Mouse (Mus musculus) right cerebral cortex, adult 2 months (tissue): ENCODE measurements at regions not wholly inside any gene's neighbourhood (a gene's known extent, or its start where the extent isn't known, plus 50 kb on each side); places are given as distances from the start of the nearest gene placed in this dataset.
A peak's percentile ranks its signal among the peaks of the same experiment; 100 is the strongest.
"Not testable (repeated sequence)": the region's sequence is repeated elsewhere in the genome, so short reads cannot be mapped to it uniquely, and the experiment has no call there.

Source experiments
- DNase-seq, 2 experiments: peaks; one replicate each; pipeline ENCODE4 v3.0.0; 2021 to 2022; ENCODE audit warnings: low spot score in 2 of 2

DNA sequence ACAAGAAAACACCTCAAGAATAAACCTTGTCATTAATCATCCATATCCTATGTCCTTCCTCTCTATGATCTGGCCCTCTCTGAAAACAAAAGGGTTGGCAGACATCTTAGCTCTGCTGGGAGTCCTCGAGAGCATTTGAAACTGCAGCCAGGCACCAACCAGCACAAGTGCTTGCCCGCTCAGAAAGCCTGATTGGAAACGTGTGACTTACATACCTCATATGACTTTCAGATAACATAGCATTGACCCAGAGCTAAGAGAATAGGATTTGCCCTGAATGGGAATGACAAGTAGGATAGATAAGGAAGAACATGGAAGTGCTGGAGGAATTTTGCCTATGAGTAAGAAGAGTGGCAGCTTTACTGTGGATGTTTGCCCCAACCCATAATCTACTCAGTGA is 447.1 kb upstream of the Dab2 start:
- DNase-seq = no peak

DNA sequence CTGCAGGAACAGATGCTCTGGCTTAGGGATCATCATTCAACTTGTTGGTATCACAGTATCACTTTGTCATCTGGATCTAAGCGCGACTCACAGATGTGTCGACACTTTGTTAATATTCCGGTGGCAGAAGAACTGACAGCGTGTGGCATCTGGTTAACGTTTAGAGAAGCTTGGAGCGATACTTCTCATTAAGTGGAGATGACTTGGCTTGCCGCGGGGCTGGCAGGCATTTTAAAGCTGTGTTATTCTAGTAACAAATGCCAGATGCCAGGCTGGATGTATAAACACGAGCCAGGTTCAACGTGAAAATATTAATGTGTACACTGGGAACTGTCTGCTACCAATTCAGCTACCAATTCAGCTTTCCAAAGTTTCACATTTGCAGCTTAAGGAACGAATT is 430.3 kb upstream of the Dab2 start:
- DNase-seq = no peak

DNA sequence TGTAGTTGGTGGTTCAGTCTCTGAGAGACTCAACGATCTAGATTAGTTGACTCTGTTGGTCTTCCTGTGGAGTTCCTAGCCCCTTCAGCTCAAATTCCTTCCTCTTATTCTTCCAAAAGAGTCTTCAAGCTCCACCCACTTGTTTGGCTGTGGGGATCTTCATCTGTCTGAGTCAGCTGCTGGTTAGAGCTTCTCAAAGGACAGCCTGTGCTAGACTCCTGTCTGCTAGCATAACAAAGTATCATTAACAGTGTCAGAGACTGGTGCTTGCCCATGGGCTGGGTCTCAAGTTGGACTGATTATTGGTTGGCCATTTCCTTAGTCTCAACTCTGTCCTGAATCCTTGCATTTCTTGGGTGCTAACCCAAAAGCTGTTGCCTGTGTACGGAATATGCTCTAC is 429.7 kb upstream of the Dab2 start:
- no peak for DNase-seq

GRCm38 (mm10) chr15:5872042-5872441 is 427.5 kb upstream of the Dab2 start:
- DNase-seq = no peak

DNA sequence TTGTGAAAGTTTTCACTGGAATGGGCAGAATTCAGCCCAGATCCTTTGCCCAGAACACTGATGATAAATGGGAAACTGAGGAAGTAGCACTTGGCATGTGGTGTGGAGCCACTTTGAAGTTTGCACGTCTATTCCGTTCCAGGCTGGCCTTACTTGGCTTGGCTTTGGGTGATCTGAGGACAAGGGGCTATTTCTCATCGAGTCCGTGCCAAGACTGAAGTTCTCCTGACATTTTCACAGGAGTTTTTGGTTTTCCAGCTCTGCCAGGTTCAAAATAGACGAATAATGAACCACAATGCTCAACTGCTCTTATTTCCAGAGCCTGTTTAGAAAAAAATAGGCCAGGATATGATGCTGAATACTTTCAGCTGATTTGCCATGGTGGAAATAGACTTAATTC is 421.8 kb upstream of the Dab2 start:
- DNase-seq = no peak

GRCm38 (mm10) chr15:5891188-5891587 is 408.4 kb upstream of the Dab2 start:
- no peak for DNase-seq

GRCm38 (mm10) chr15:5892034-5892433 is 407.6 kb upstream of the Dab2 start:
- DNase-seq = no peak

DNA sequence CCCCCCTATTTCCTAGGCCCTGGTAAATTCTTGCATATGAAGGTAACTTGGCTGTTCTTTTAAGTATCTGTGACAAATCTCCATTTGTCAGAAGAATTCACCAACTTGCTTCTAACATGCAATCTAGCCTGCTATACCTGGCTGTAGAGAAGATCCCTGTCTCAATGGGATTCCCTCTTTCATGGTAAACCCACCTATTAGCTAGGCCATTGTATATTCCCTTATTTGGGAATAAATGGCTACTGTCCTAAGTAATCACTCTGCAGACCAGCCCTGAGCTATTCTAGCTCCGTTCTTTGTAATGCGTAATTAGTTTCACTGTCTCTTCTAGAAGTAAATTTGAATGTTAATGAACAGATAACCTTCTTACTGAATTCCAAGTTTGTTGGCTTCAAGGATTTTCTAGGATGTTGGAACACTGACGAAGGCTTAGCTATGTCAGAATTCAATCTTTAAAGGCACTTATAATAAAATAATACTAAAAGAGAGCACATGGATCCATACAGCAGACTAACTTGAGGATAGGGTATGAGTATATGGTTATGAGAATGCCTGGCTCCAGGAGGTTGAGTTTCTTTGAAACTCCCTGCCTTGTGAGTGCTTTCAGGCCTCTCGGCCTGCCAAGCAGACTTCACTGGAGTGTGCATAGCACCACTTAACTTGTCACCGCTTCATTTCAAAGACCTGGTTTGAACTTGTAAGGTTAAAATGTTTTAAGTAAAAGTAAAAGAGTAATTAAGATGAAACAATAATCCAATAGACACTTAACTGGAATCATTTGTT is 403.7 kb upstream of the Dab2 start:
- DNase-seq = not testable (repeated sequence)

- DNase-seq = peak; percentile 46 to 57
These were observed 384.3 kb upstream of the Dab2 start for GRCm38 (mm10) chr15:5915261-5915660.

- DNase-seq = no peak
These were observed 379.5 kb upstream of the Dab2 start for GRCm38 (mm10) chr15:5920058-5920457.

DNA sequence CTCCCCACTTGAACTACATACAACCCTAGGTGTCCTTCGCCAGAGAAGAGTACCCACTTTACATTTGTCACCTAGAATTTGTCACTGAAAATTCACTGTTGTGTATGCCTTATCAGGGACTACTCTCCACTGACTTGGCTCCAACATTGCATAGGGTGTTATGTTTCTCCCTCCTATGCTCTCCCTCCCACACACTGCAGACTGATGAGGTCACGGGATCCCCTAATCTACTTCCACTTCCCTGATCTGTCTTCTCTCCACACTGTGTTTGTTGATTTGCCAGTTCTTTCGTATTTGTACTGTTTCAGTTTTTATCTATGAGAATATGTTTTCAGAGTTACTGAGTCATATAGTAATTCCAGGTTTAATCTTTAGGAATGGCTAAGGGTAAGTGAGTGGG is 371.8 kb upstream of the Dab2 start:
- DNase-seq = no peak

- no peak for DNase-seq
These were observed 366.0 kb upstream of the Dab2 start for GRCm38 (mm10) chr15:5933586-5933985.

- DNase-seq = no peak
These were observed 358.6 kb upstream of the Dab2 start for GRCm38 (mm10) chr15:5940945-5941344.

DNA sequence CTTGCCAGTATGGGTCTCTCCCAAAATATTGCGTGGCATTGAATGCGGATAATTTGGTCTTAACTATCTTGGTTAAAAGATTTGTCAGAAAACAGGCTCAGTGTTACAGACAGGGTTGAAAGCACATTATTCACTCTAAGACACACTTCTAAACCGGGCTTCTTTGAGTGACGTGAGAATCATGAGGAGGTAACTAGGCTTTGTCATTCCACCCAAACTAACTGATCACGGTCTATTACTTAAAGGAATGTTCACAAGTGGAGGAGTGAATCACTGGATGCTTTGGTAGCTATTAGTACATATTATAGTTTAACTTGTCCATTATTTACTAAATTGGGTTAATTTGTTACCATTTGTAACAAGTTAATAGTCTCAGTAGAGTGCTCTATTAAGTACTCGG is 352.9 kb upstream of the Dab2 start:
- DNase-seq = no peak

GRCm38 (mm10) chr15:5950919-5951318 is 348.7 kb upstream of the Dab2 start:
- DNase-seq = no peak

GRCm38 (mm10) chr15:5951661-5952060 is 347.9 kb upstream of the Dab2 start:
- DNase-seq = not testable (repeated sequence)

- no peak for DNase-seq
These were observed 346.5 kb upstream of the Dab2 start for GRCm38 (mm10) chr15:5953106-5953505.

DNA sequence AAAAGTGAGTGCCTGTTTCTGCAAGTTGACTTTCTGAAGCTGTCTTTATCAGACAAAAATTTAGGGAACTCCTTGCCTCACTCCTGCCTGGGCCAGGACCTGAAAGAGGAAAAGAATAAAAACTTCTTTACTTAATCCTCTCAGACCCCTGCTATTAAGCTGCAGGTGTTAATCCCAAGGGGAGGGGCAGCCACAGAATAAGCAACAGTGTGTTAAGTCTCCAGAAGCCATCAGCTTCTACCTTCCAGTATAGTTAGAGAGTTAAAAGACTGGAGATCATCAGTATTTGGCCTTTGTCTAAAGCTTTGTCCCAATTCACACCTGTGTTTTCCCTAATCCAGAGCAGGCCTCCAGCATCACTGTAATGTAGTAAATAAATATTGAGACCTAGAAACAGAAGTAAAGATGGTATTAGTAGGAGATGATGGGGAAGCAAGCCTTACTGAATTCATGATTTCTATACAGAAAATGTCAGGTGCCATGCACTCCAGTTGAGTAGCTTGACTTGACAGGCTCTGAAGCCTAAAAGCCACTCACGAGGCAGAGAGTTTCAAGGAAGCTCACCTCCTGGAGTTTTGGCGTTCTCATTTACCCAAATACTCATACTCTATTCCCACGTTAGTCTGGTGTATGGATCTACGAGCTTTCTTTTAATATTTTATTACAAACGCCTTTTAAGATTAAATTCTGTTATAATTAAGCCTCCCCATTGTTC is 308.1 kb upstream of the Dab2 start:
- no peak for DNase-seq

DNA sequence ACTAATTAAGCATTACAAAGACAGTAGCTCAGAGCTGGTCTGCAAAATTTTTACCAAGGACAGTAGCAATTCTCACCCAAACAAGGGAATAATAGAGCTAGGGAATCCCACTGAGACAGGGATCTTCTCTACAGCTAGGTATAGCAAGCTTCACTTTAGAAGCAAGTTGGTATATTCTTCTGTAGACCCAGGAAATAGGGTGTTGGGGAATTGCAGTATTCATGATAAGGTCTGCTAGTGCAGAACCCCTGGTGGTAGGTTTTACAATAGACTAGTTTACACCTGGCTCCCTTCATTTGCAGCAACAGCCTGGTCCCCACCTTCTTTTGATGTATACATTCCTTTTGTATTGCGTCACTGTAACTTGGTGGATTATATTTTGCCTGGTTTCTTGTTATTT is 307.4 kb upstream of the Dab2 start:
- DNase-seq = not testable (repeated sequence)

DNA sequence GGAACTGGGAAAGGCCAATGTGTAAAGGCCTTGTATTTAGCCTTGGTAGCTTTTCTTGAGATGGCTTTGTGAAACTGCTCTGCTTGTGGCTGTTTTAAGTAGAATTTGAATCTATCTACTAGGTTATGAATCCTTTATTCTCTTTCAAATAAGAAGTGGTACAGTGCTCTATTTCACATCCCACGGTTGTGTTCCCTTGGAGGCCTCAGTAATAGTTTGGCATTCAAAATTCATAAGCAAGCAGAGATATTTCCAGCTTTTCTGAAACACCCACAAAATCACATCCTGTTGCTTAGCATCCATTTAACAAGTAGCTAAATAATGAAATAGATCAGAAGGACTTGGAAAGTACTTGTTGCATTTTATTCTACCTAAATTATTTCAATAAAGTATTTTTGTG is 298.8 kb upstream of the Dab2 start:
- peak in 1 of 2 experiments; percentile 4 for DNase-seq

DNA sequence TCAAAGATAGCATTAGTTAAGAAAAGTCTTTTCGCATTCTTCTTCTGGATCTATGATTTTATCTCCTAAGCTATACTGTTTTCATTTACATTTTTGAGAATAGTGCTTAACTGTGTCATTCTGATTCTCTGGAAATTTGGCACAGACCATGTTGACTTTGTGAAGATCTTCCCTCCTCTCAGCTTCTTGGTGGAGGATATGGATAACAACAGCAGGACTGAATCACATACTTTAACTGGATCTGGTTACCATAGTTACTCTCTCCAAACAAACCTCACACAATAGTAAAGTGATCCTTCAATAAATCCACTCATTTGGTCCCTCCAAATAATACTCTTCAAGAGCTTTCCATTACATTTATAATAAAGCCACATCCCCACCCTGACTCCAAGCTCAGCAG is 298.2 kb upstream of the Dab2 start:
- no peak for DNase-seq

GRCm38 (mm10) chr15:6014982-6015381 is 284.6 kb upstream of the Dab2 start:
- no peak for DNase-seq

DNA sequence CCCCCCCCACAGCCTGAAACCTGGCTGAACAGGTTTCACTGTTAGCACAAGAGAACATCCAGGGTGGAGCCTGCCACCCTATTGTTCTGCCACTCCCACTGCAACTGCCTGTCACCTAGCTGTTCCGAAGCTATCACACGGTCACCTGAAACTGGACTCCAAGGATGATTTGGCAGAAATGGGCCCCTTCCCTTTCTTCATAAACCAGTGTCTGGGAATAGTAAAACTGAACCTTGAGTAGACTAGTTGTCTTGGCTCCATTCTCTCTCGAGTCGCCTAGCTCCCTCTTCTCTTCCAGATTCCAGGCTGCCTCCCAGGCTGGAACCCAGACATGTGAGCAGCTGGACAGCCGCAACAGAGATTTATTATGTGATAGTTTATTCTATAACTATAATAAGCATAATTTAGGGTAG is 282.9 kb upstream of the Dab2 start:
- no peak for DNase-seq
